8 mouse cellular contexts compared by ENCODE assay signal in genomic region chr1:121567521-121568489, GRCm38 (mm10). TPM values are rescaled to one million over a fixed set of nuclear protein-coding genes. Genes with fewer than 3 reads are reported as not detected.
A peak's percentile ranks its signal among the peaks of the same experiment; 100 is the strongest.
DNase-seq lines count a peak whose midpoint lies in the region; ATAC-seq and TF ChIP-seq lines count a peak whose summit lies in the region.

Ddx18 (minus strand) TSS chr1:121567989.

- H3K4me1 ChIP-seq in bone marrow macrophage, adult 2 months (ENCODE audit: control insufficient read depth, insufficient read depth, low read length) = no peaks in the 10 kb centered on the region
- H3K4me1 ChIP-seq in embryonic fibroblast, embryonic 13.5 days (ENCODE audit: control insufficient read depth, insufficient read depth, low read length) = no peaks in the 10 kb centered on the region
- H3K4me1 ChIP-seq in kidney, embryonic 14.5 days (ENCODE audit: control insufficient read depth, insufficient read depth, low read length) = peaks cover 3% of the 10 kb centered on the region; the same call in 1 of the 2 replicates
- peaks cover 3% of the 10 kb centered on the region; the same call in 1 of the 2 replicates for H3K4me1 ChIP-seq in limb, embryonic 15.5 days

- DNase-seq in A20 (ENCODE audit: low read depth, low spot score) = peak; percentile 97
- peak; percentile 85 to 93 for DNase-seq in heart, adult 9 months (ENCODE audit: low spot score in 2 of 2)
- DNase-seq in monocyte, adult 2 months (ENCODE audit: low read depth in 1 of 2, low spot score in 2 of 2) = peak; percentile 78 to 92
- peak; percentile 89 to 92 for DNase-seq in spleen, postnatal 36 days (ENCODE audit: low spot score in 2 of 2)

- WGBS in kidney, embryonic 14.5 days = 7% methylated on average over 53 of the region's 53 CpGs
- WGBS in limb, embryonic 15.5 days = 7% methylated on average over 53 of the region's 53 CpGs

- H3K27me3 ChIP-seq in kidney, embryonic 14.5 days (ENCODE audit: control insufficient read depth, insufficient read depth, low read length) = no peaks in the 10 kb centered on the region
- H3K27me3 ChIP-seq in limb, embryonic 15.5 days = no peaks in the 10 kb centered on the region

- H3K9ac ChIP-seq in kidney, embryonic 14.5 days (ENCODE audit: low read depth, low read length) = peak within 1 kb of the TSS; percentile 80
- H3K9ac ChIP-seq in limb, embryonic 15.5 days = peak within 1 kb of the TSS; percentile 60

- H3K4me2 ChIP-seq in kidney, embryonic 14.5 days (replicated peaks; ENCODE audit: low read depth, low read length) = peak within 1 kb of the TSS; percentile 81
- H3K4me2 ChIP-seq in limb, embryonic 15.5 days = peak within 1 kb of the TSS; percentile 61

- H3K36me3 ChIP-seq in kidney, embryonic 14.5 days (ENCODE audit: control insufficient read depth, insufficient read depth, low read length) = peaks cover 20% of the 10 kb centered on the region
- H3K36me3 ChIP-seq in limb, embryonic 15.5 days = peaks cover 26% of the 10 kb centered on the region

- peak; percentile 98 for ATAC-seq in kidney, embryonic 14.5 days (ENCODE audit: low FRiP score, low TSS enrichment)
- peak; percentile 94 for ATAC-seq in limb, embryonic 15.5 days (ENCODE audit: insufficient number of reproducible peaks, low FRiP score, low TSS enrichment, low read depth)

- TF ChIP-seq CTCF in bone marrow macrophage, adult 2 months (IDR thresholded peaks at IDR 0.05; ENCODE audit: low read depth, low read length) = peak; percentile 38; the same call in 1 of the 2 replicates
- TF ChIP-seq CTCF in embryonic fibroblast, embryonic 13.5 days (IDR thresholded peaks at IDR 0.05; ENCODE audit: borderline replicate concordance, insufficient read depth, low read length) = peak; percentile 56; the same call in 1 of the 2 replicates

- H3K9me3 ChIP-seq in kidney, embryonic 14.5 days (ENCODE audit: control insufficient read depth, low read length) = no peaks in the 10 kb centered on the region
- no peaks in the 10 kb centered on the region for H3K9me3 ChIP-seq in limb, embryonic 15.5 days

- H3K27ac ChIP-seq in bone marrow macrophage, adult 2 months (ENCODE audit: insufficient read depth, low read depth, low read length) = peak within 1 kb of the TSS; percentile 52
- no peak within 1 kb of the TSS for H3K27ac ChIP-seq in embryonic fibroblast, embryonic 13.5 days (ENCODE audit: insufficient read depth, low read length)
- H3K27ac ChIP-seq in kidney, embryonic 14.5 days (ENCODE audit: low read depth, low read length) = no peak within 1 kb of the TSS
- peak within 1 kb of the TSS; percentile 68 for H3K27ac ChIP-seq in limb, embryonic 15.5 days

- H3K4me3 ChIP-seq in bone marrow macrophage, adult 2 months (ENCODE audit: insufficient read depth, low read length) = peak within 1 kb of the TSS; percentile 98
- peak within 1 kb of the TSS; percentile 98 for H3K4me3 ChIP-seq in embryonic fibroblast, embryonic 13.5 days (ENCODE audit: insufficient read depth, low read length)
- peak within 1 kb of the TSS; percentile 83 for H3K4me3 ChIP-seq in kidney, embryonic 14.5 days (ENCODE audit: low read length)
- peak within 1 kb of the TSS; percentile 74 for H3K4me3 ChIP-seq in limb, embryonic 15.5 days

- no peak for TF ChIP-seq POLR2A in bone marrow macrophage, adult 2 months (IDR thresholded peaks at IDR 0.05; ENCODE audit: borderline replicate concordance, low read depth, low read length)
- TF ChIP-seq POLR2A in embryonic fibroblast, embryonic 13.5 days (IDR thresholded peaks at IDR 0.05; ENCODE audit: low read depth, low read length) = peak; percentile 66

RNA-seq across cellular contexts. Expression of gene Ddx18, which starts in this region (rescaled TPM):
- 27.4 and 30.9 TPM in 2 replicates for polyA plus RNA-seq in bone marrow macrophage, adult 2 months (2012; ENCODE audit: insufficient read depth, insufficient read length, missing spikeins)
- 57.0 and 69.4 TPM in 2 replicates for polyA plus RNA-seq in embryonic fibroblast, embryonic 13.5 days (2011; ENCODE audit: insufficient read length, low read depth, missing spikeins)
- 82.6 and 104 TPM in 2 replicates for polyA plus RNA-seq in kidney, embryonic 14.5 days (2014; fragmentation: Nextera tagmentation; extraction: Ambion mirVana)
- polyA plus RNA-seq in limb, embryonic 15.5 days (2015; fragmentation: Nextera tagmentation; extraction: Ambion mirVana) = 48.2 and 62.9 TPM in 2 replicates

Comparison
In these comparisons a context has a peak if more than half of its experiments do, and no peak if none do; other contexts are left out.
1. H3K27ac ChIP-seq: peak in bone marrow macrophage, adult 2 months (single experiment) and limb, embryonic 15.5 days (single experiment); none in embryonic fibroblast, embryonic 13.5 days (single experiment) and kidney, embryonic 14.5 days (single experiment).
2. Peak in every context shown above with its lines, with median percentiles within 50 percentile points of each other: DNase-seq and H3K4me3 ChIP-seq.